Mouse (Mus musculus) liver, postnatal 0 days (tissue): Measurements from ENCODE around the gene Trit1. TPM values are rescaled to one million over a fixed set of nuclear protein-coding genes. Genes with fewer than 3 reads are reported as not detected.

Experiments
- ATAC-seq: fragments of 200-750 bp; cut with Nextera tagmentation; 2 replicates; pipeline ENCODE4 v1.8.0; 2017; ENCODE audit warnings: mild to moderate bottlenecking, moderate library complexity
- DNase-seq: peaks from one replicate; pipeline ENCODE4 v3.0.0-alpha.2; 2016
- H3K27ac ChIP-seq: fragments of 300-500 bp; sonication (generic); 2 replicates; pipeline ENCODE4 v1.5.1; 2014; ENCODE audit warnings: antibody characterized with exemption, moderate library complexity, mild to moderate bottlenecking, low read depth
- H3K27me3 ChIP-seq: fragments of 300-500 bp; sonication (generic); 2 replicates; pipeline ENCODE4 v1.6.1; 2014; ENCODE audit warnings: low read length, control low read depth, mixed read lengths; ENCODE audit not compliant: insufficient read depth
- H3K36me3 ChIP-seq: fragments of 300-500 bp; sonication (generic); replicated peaks from 2 replicates; pipeline ENCODE4 v1.6.1; 2014; ENCODE audit warnings: mild to moderate bottlenecking, control low read depth, low read length, moderate library complexity, mixed read lengths; ENCODE audit not compliant: insufficient read depth
- H3K4me1 ChIP-seq: fragments of 300-500 bp; sonication (generic); 2 replicates; pipeline ENCODE4 v1.6.1; 2014; ENCODE audit warnings: antibody characterized with exemption, mild to moderate bottlenecking, control low read depth; ENCODE audit not compliant: insufficient read depth
- H3K4me2 ChIP-seq: fragments of 300-500 bp; sonication (generic); 2 replicates; pipeline ENCODE4 v1.6.1; 2014; ENCODE audit warnings: low read depth, mild to moderate bottlenecking, low read length, moderate library complexity, mixed read lengths
- H3K4me3 ChIP-seq: fragments of 300-500 bp; sonication (generic); 2 replicates; pipeline ENCODE4 v1.5.1; 2014; ENCODE audit warnings: low read depth, low read length
- H3K9ac ChIP-seq: fragments of 300-500 bp; sonication (generic); replicated peaks from 2 replicates; pipeline ENCODE4 v1.6.1; 2014; ENCODE audit warnings: mild to moderate bottlenecking, moderate library complexity
- H3K9me3 ChIP-seq: fragments of 300-500 bp; sonication (generic); 2 replicates; pipeline ENCODE4 v1.6.1; 2016; ENCODE audit warnings: mild to moderate bottlenecking, control low read depth, low read length, mixed read lengths
- CTCF ChIP-seq: sonication (generic); IDR thresholded peaks from 2 replicates; pipeline ENCODE4 v1.5.1; 2016; ENCODE audit warnings: antibody characterized with exemption, low read depth
- EP300 ChIP-seq: IDR thresholded peaks from 2 replicates; pipeline ENCODE4 v1.6.1; 2016; ENCODE audit warnings: antibody characterized with exemption, low read depth, mild to moderate bottlenecking
- WGBS: fragments of 180-500 bp; shearing (Covaris S2); extraction: QIAGEN DNeasy Blood & Tissue Kit; methylation state at CpG from one replicate; pipeline ENCODE4 v1.1.7; 2014; ENCODE audit not compliant: insufficient replicate concordance; 5-methylcytosine and 5-hydroxymethylcytosine counted together
- polyA plus RNA-seq: library from polyadenylated mRNA; unstranded; fragments of >200 nt; fragmentation: Nextera tagmentation; extraction: Ambion mirVana; gene quantifications from 2 replicates; pipeline ENCODE4 v1.2.1, GENCODE M21; 2015

Gene Trit1
- polyA plus RNA-seq, 1 experiment from 2014 or later = 7.5 TPM

DNA sequence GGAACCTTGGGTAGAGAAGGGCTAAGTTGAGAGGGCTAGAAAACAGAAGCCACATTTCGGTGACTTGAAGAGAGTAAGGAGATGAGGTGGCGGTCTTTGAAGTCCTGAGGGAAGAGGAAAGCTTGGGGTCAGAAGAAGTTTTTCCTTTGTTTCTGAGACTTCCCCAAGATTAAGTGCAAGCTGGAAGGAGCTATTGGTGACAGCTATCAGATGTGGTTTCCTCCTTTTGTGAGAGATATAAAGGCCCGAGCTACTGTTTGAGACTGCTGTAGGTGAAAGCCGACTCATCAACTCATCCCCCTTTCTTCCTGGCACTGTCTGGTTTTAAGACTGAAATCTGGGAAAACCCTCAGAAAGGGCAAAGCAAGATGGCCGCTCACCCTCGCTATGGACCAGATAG, 52.2 kb downstream of the Trit1 start:
- Histone ChIP-seq H3K27me3 (no peaks in the 10 kb centered on the region), H3K4me1 (peaks cover 4% of the 10 kb centered on the region; the same call in 1 of the 2 replicates), H3K4me2 (no peak overlapping the region), H3K36me3 (no peaks in the 10 kb centered on the region), H3K4me3 (no peak overlapping the region), H3K27ac (no peak overlapping the region), H3K9me3 (no peaks in the 10 kb centered on the region), H3K9ac (no peak overlapping the region)
- 51% methylated on average over 6 of the region's 6 CpGs for WGBS
- ATAC-seq (no peak), DNase-seq (no peak)
- TF ChIP-seq CTCF (no peak), EP300 (no peak)

- ATAC-seq (peak; percentile 66), DNase-seq (peak; percentile 61)
- Histone ChIP-seq H3K36me3 (no peaks in the 10 kb centered on the region), H3K4me1 (peaks cover 4% of the 10 kb centered on the region; the same call in 1 of the 2 replicates), H3K27me3 (no peaks in the 10 kb centered on the region), H3K9ac (no peak overlapping the region), H3K4me2 (peak overlapping the region; percentile 44), H3K27ac (no peak overlapping the region), H3K4me3 (no peak overlapping the region; the same call in 1 of the 2 replicates), H3K9me3 (no peaks in the 10 kb centered on the region)
- 9% methylated on average over 13 of the region's 13 CpGs for WGBS
- TF ChIP-seq CTCF (peak; percentile 62), EP300 (no peak)
Observed at GRCm38 (mm10) chr4:123071266-123071966, 55.0 kb downstream of the Trit1 start.

- DNase-seq (no peak), ATAC-seq (no peak)
- Histone ChIP-seq H3K27ac (no peak overlapping the region), H3K4me1 (no peaks in the 10 kb centered on the region), H3K4me3 (no peak overlapping the region), H3K9ac (no peak overlapping the region), H3K9me3 (no peaks in the 10 kb centered on the region), H3K36me3 (no peaks in the 10 kb centered on the region), H3K4me2 (no peak overlapping the region), H3K27me3 (no peaks in the 10 kb centered on the region)
- TF ChIP-seq EP300 = no peak
- no peak for TF ChIP-seq CTCF
- 73% methylated on average over 8 of the region's 8 CpGs for WGBS
Observed at GRCm38 (mm10) chr4:123076928-123077327, 60.5 kb downstream of the Trit1 start.

DNA sequence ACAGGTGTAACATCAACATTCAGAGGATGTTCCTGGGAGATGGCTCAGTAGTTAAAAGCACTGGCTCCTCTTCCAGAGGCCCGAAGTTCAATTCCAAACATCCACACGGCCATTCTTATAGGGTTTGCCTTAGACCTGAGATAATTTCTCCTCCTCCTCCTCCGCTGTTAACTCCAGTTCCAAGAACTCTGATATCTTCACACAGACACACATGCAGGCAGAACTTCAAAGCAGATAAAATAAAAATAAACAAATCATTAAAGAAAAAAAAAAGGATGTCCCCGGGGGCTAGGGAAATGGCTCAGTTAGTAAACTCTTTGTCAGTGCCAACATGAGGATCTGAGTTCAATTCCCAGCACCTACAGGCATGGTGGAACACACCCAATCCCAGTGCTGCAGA, 61.8 kb downstream of the Trit1 start:
- H3K4me1 ChIP-seq = no peaks in the 10 kb centered on the region
- H3K9ac ChIP-seq = no peak overlapping the region
- no peak overlapping the region for H3K27ac ChIP-seq
- no peaks in the 10 kb centered on the region for H3K27me3 ChIP-seq
- no peaks in the 10 kb centered on the region for H3K36me3 ChIP-seq
- no peak for TF ChIP-seq CTCF
- peak; percentile 73 for TF ChIP-seq EP300
- no peak for DNase-seq
- peak; percentile 49 for ATAC-seq
- no peak overlapping the region for H3K4me2 ChIP-seq
- WGBS = 41% methylated on average over 4 of the region's 4 CpGs
- H3K4me3 ChIP-seq = no peak overlapping the region
- no peaks in the 10 kb centered on the region for H3K9me3 ChIP-seq

DNA sequence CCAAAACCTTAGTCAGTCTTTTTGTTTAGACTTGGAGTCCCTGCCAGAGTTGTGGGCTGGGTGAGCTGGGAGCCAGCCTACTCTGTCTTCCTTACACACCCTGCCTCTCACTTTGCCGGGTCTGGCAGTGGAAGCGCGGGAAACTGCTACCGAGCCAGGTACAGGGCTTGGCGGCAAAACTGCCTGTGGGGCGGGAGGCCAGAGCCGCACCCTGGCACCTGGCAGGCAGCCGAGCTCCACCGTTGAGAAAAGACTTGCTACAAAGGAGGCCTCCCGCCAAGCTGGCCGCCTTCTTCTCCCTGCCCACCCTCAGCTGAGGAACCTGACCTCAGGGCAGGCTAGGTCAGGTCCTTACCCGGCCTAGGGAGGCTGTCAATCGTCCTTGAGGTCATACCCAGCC, 64.4 kb downstream of the Trit1 start:
- Histone ChIP-seq H3K27ac (no peak overlapping the region), H3K9ac (no peak overlapping the region), H3K4me2 (no peak overlapping the region), H3K9me3 (no peaks in the 10 kb centered on the region), H3K4me1 (no peaks in the 10 kb centered on the region), H3K27me3 (no peaks in the 10 kb centered on the region), H3K36me3 (no peaks in the 10 kb centered on the region), H3K4me3 (no peak overlapping the region)
- peak; percentile 30 for DNase-seq
- TF ChIP-seq EP300 = no peak
- TF ChIP-seq CTCF = no peak
- WGBS = 55% methylated on average over 13 of the region's 13 CpGs
- ATAC-seq = 0 out of 2 replicates have a peak, but pooled peaks have one; percentile 16

GRCm38 (mm10) chr4:123082283-123083163, 66.1 kb downstream of the Trit1 start:
- no peaks in the 10 kb centered on the region for H3K9me3 ChIP-seq
- TF ChIP-seq EP300 = no peak
- peak; percentile 91 for TF ChIP-seq CTCF
- H3K27ac ChIP-seq = no peak overlapping the region
- ATAC-seq (peak; percentile 63), DNase-seq (peak; percentile 68)
- H3K27me3 ChIP-seq = no peaks in the 10 kb centered on the region
- H3K4me2 ChIP-seq = no peak overlapping the region
- no peak overlapping the region for H3K4me3 ChIP-seq
- H3K9ac ChIP-seq = no peak overlapping the region
- 74% methylated on average over 20 of the region's 20 CpGs for WGBS
- H3K4me1 ChIP-seq = no peaks in the 10 kb centered on the region
- H3K36me3 ChIP-seq = no peaks in the 10 kb centered on the region
